Mouse (Mus musculus): ENCODE data around the gene Arhgef28. TPM values are rescaled to one million over a fixed set of nuclear protein-coding genes. Genes with fewer than 3 reads are reported as not detected.

Arhgef28 gene
- total RNA-seq, 2 experiments from 2014 or later = 37.6 to 40.5 TPM

DNA sequence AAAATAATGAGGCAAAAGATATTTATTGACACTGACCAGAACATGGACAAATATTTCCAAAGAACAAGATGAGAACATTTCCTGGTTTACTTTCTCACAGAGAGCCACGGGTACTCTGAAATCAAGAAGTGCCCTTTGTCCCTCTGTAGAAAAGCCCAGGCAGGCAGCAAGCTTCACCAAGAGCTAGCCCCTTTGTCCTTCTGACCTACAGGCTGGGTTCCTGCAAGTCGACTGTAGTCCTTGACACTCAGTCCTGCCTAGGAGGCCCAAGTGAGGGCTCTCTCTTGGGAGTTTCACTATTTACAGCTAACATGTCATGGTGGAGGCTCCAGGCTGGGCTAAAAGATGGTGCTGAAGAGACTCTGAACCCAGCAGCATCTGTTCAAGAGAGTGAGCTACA is 307.6 kb downstream of the Arhgef28 start:
- intact Hi-C loops (cut with DNase I) = no loop called here
- no peak for DNase-seq (ENCODE audit: low spot score in 2 of 2)

DNA sequence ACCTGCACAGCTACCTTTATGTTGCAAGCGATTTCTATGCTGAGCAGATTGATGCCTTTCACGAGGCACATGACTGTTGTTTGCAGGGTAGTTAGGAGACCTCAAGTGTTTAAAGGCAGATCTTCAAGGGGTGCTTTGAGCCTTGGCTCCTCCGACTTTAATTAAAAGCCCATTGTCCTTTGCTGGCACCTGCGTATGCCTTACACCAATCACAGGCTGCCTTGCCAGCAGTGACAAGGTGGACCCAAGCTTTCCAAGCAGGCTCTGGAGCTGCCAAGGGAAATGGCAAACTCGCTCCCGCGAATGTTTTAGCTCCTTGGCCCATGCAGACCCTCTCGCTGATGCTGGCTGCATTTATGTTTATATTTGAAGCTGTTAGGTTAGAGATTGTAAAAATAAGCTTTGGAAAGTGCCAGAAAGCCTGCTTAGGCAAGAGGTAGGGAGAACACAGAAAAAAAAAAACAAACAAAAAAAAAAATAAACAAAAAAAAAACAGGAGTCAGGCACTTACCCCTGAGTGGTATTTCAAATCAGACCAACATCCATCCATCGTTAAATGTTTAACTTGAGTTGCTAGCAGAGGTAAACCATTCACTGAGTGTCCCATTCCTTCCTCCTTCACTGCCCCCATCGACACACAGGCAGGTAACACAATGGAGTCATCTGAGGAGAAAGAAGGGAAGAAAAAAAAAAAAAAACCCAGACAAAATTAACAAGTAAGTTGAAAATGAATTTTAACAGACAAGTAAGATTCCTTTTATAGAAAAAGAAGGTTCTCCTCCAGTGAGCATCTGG is 313.0 kb downstream of the Arhgef28 start:
- intact Hi-C loops (cut with DNase I) = no loop called here
- DNase-seq (ENCODE audit: low spot score in 2 of 2) = no peak

DNA sequence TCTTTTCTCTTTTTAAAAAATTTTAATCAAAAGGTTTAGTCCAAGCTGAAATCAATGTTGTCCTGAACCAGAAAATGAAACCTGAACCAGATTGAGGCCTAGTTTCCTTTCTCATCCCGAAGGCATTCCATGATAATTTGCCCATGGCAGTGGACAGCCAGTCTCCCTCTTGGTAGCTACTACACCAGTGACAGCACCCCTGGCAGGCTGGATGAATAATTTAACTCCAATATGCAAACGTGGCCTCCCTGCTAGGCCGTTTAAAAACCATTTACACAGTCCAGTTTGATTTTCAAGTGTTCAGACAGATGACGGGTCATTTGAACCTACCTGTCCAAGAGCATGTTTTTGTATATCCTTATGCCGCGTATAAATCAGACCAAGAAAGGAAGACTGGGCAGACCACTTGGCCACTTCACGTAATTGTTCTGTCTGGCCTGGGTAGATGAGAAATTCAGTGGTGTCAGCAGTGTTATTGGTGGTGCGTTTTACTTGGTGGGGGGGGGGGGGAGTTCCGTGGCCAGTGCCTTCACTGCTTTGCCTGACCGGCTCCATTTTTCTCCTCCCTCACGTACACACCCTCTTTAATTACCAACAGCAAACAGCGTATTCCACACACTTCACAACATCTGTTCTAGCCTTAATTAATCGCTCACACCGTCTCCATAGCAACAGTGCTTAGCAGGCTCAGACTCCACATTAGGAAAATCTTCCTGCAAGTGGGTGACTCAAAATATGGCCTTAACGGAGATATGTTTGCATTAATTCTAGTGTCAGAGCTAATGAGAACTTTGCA is 314.0 kb downstream of the Arhgef28 start:
- DNase-seq (ENCODE audit: low spot score in 2 of 2) = peak; percentile 52 to 77
- intact Hi-C loops (cut with DNase I) = no loop called here

DNA sequence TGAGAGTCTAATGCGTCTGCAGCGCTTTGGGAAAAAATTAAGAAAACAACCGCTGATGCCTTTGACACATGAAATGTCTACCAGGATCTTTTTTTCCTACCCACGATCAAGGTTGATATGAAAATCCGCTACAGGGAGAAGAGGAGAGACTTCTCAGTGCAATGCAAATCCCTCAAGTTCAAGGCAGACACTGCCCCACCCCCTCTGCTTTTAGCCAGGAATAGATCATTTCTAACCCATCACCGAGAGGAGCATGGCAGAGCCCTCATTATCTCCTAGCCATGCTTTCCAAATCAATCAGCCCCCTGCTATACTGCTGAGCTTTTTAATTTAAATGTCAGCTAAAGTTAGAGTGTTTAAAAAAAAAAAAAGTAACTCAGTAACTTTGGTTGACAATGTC is 318.2 kb downstream of the Arhgef28 start:
- intact Hi-C loops (cut with DNase I) = no loop called here
- DNase-seq (ENCODE audit: low spot score in 2 of 2) = peak in 1 of 2 experiments; percentile 28

DNA sequence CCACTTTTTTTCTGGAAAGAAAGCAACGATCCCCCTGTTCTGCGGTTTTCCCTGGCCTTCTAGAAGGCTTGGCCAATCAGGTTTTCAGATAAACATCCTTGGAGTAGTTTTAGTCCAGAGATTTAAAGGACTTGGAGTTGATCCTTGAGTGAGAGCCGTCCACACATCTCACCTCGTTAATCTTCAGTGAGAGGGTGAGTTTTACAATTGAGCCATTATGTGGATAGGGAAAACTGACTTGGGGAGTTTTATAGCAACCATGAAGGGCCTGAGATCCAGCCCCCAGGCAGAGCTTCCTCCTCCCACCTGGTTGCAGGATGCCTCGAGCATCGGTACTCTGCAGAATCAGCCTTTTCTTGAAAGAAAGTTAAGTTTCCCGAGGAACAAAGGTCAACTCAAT is 318.7 kb downstream of the Arhgef28 start:
- intact Hi-C loops (cut with DNase I) = no loop called here
- DNase-seq (ENCODE audit: low spot score in 2 of 2) = no peak

DNA sequence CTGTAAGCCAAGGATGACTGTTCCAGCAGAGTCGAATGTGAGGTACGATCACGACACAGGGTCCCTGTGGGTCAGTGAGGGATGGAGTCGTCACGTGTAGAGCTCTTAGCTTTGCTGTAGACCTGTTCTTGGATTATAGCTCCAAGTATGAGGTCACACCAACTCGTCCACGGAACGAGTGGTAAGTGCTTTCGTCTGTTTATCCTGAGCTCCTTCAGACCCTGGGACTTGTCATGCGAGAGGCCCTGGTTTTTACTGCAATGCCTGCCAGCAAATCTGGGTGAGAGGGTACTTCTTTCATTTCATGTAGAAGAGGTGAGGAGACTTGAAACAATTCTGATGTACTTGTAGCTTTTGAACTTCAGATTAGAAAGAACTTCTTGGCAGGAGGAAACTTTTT is 322.6 kb downstream of the Arhgef28 start:
- DNase-seq (ENCODE audit: low spot score in 2 of 2) = no peak
- intact Hi-C loops (cut with DNase I) = no loop called here

DNA sequence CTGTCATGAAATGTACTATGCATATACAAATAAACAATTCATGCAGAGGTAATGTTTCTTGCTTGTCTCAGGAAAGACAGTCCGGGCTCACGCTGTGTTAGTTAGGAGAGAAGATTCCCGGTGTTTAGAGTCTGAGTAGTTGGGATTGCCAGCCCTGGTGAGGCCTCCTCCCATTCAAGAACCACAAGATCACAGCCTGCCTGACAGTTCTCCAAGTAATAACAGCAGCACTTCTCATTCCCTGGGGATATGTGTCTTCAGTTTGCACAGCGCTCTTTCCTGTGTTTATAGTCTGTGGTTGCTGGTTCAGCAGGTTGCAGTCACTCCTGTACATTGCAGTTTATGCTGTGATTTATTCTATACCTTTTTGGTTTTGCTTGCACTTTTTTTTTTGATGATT is 329.8 kb downstream of the Arhgef28 start:
- DNase-seq (ENCODE audit: low spot score in 2 of 2) = no peak
- intact Hi-C loops (cut with DNase I) = no loop called here

DNA sequence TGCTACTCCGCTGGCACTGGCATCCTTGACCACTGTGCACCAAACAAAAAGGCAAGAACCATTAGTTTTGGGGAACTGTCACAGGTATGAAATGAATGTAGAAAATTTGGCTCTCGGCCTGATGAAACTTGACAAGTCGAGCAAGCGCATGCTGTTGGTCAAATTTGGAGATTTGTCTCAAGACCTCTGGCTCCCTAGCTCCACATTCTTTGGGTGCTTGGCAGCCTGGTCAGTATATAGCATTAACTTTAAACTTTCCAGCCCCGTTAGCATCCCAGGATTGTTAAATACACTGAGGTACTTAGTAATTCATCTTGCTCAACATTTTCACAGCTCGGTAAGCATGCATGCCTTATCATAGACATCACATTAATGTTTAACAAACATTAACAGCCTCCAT is 330.2 kb downstream of the Arhgef28 start:
- intact Hi-C loops (cut with DNase I) = no loop called here
- DNase-seq (ENCODE audit: low spot score in 2 of 2) = no peak

DNA sequence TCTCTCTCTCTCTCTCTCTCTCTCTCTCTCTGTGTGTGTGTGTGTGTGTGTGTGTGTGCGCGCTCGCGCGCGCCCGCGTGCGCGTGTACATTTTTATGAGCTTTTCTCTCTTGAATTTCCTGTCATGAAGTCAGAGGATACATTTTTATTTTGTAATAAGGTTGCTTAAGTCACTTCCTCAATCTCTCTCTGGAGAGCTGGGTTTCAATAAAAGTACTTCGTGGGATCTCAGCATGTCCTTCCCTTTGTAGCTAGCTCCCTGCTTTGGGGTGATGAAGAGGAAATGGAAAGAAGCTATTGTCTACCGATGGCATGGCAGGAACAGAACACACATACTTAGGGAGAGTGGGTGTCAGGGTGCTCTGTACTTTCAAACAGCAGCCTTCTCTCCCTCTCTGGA is 336.8 kb downstream of the Arhgef28 start:
- intact Hi-C loops (cut with DNase I) = no loop called here
- DNase-seq (ENCODE audit: low spot score in 2 of 2) = no peak

DNA sequence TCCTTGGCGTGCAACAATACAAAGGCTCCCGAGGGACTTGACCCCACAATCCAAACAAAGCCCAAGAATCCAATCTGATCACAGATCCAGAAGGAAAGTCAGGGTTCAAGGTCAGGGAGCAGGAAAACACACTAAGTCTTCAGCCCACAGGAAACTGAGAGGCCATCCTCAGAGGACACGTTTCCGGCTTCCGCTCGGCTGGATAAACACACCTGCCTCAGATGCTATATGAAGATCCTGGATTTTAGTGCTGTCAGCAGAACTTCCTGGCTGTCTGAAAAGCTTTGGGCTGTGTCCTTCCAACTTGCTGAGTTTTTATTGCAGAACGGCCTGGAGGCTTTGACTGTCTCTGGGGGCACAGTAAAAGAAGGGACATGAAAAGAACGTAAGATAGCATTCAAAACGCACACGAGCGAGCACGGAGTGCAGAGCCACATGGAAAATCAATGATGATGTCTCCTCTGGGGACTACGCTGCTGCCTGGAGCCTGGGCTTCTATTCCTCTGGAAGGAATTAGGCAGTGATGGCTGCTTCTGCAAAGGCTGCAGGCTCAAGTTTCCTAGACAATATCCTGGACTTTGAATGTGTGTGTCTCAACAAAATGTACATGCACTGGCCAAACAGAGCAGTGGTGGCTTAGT is 338.8 kb downstream of the Arhgef28 start:
- no peak for DNase-seq (ENCODE audit: low spot score in 2 of 2)
- intact Hi-C loops (cut with DNase I) = no loop called here

DNA sequence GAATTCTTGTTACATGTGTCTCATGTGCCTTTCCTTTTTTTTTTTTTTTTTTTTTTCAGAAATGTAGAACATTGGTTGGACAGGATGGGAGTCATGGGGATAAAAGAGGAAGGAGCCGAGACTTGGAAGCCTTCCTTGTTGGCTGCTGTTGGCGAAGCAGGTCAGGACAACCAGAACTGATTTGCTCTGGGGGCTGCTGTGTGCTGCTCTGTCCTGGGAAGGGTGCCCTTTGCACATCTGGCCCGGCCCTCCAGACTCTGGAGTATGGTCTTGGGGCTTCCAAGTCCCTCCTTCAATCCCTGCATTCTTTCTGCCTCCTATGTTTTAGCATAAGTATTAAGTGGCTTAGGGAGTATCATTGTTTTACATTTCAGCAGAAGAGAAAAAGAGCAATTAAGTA is 347.2 kb downstream of the Arhgef28 start:
- no peak for DNase-seq (ENCODE audit: low spot score in 2 of 2)
- intact Hi-C loops (cut with DNase I) = no loop called here

DNA sequence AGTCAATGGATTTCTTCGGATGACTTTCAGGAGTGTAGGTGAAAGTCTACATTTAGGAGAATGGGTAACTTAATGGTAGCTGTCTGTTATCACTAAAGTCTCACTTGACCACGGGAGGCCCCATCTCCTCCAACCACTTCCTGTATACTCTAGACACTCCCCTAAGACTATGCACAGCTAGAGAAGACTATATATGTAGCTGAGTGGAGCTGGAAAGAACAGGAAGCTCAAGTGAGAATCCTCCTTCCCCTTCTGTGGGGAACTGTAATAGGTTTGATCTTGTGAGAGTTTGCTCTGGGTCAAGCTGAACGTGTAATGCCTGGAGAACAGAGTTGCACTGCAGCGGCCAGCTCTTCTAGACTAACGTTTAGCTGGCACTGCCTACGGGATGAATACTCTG is 348.4 kb downstream of the Arhgef28 start:
- DNase-seq (ENCODE audit: low spot score in 2 of 2) = no peak
- intact Hi-C loops (cut with DNase I) = no loop called here

DNA sequence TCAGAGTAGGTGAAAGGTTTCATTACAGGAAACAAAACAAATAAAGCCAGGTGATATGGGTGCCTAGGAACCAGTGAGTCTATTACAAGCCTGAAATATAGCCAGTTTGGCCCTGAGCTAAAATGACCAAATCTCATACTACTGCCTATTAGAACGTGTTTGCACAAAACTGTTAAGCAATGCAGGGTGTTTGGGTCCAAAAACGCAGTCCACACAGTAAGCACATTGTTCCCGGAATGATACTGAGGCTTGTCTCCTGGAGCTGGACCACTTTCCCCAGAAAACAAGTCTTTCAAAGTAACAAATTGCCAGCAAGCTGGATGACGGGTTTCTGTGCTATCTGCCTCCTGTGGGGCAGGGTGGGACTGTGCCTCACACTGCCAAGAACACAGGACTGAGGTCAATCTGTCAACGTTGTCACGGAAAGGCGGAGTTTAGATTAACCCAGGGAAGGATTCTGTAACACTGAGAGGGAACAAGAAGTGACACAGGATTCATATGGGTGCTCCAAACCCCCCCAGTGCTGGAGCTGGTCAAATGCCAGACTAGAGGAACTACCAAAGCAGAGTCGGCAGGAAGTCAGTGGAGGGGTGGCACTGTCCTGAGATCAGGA is 352.8 kb downstream of the Arhgef28 start:
- intact Hi-C loops (cut with DNase I) = no loop called here
- no peak for DNase-seq (ENCODE audit: low spot score in 2 of 2)

Other genes starting within 250 kb of the Arhgef28 start
- gene Utp15, start 56.6 kb upstream of the Arhgef28 start, total RNA-seq (2021) = 10 to 100 TPM; 18.1 to 18.8 TPM
- 10 to 100 TPM; 48.7 to 53.4 TPM for gene Ankra2, start 56.6 kb upstream of the Arhgef28 start, total RNA-seq (2021)
- not detected for gene Gm21976, start 73.4 kb upstream of the Arhgef28 start, total RNA-seq (2021)
- gene Btf3, start 110.6 kb upstream of the Arhgef28 start, total RNA-seq (2021) = 100 to 1,000 TPM; 185 to 191 TPM
- gene Foxd1, start 147.8 kb upstream of the Arhgef28 start, total RNA-seq (2021) = 1 to 10 TPM; 1.7 to 2.0 TPM